Mouse (Mus musculus): ENCODE data around the gene Map3k13. TPM values are rescaled to one million over a fixed set of nuclear protein-coding genes. Genes with fewer than 3 reads are reported as not detected.

Map3k13 gene
- polyA plus RNA-seq, 1 experiment: 0.49 TPM

- Histone ChIP-seq H3K36me3 (ENCODE audit: control insufficient read depth, insufficient read depth, low read length) (no peaks in the 10 kb centered on the region), H3K27me3 (ENCODE audit: control insufficient read depth, insufficient read depth, low read length) (no peaks in the 10 kb centered on the region), H3K4me3 (ENCODE audit: control insufficient read depth, low read depth, low read length) (no peak overlapping the region), H3K4me1 (ENCODE audit: control insufficient read depth, insufficient read depth, low read length) (no peaks in the 10 kb centered on the region; the same call in 1 of the 2 replicates), H3K27ac (ENCODE audit: control insufficient read depth, insufficient read depth, low read depth, low read length) (no peak overlapping the region)
- TF ChIP-seq CTCF (IDR thresholded peaks at IDR 0.05; ENCODE audit: control insufficient read depth, insufficient read depth, insufficient replicate concordance, low read depth, low read length) (no peak), POLR2A (IDR thresholded peaks at IDR 0.05; ENCODE audit: control insufficient read depth, low read depth, low read length) (no peak)
Measured at GRCm38 (mm10) chr16:21813164-21813834, 19.2 kb downstream of the Map3k13 start.

GRCm38 (mm10) chr16:21814861-21815668, 20.9 kb downstream of the Map3k13 start:
- TF ChIP-seq CTCF (IDR thresholded peaks at IDR 0.05; ENCODE audit: control insufficient read depth, insufficient read depth, insufficient replicate concordance, low read depth, low read length) (no peak), POLR2A (IDR thresholded peaks at IDR 0.05; ENCODE audit: control insufficient read depth, low read depth, low read length) (no peak)
- no peak overlapping the region for H3K4me3 ChIP-seq (ENCODE audit: control insufficient read depth, low read depth, low read length)
- H3K36me3 ChIP-seq (ENCODE audit: control insufficient read depth, insufficient read depth, low read length): no peaks in the 10 kb centered on the region
- H3K27ac ChIP-seq (ENCODE audit: control insufficient read depth, insufficient read depth, low read depth, low read length): no peak overlapping the region
- H3K27me3 ChIP-seq (ENCODE audit: control insufficient read depth, insufficient read depth, low read length): no peaks in the 10 kb centered on the region
- H3K4me1 ChIP-seq (ENCODE audit: control insufficient read depth, insufficient read depth, low read length): no peaks in the 10 kb centered on the region; the same call in 1 of the 2 replicates

- H3K27me3 ChIP-seq (ENCODE audit: control insufficient read depth, insufficient read depth, low read length): no peaks in the 10 kb centered on the region
- TF ChIP-seq POLR2A (IDR thresholded peaks at IDR 0.05; ENCODE audit: control insufficient read depth, low read depth, low read length): no peak
- no peak for TF ChIP-seq CTCF (IDR thresholded peaks at IDR 0.05; ENCODE audit: control insufficient read depth, insufficient read depth, insufficient replicate concordance, low read depth, low read length)
- no peak overlapping the region for H3K4me3 ChIP-seq (ENCODE audit: control insufficient read depth, low read depth, low read length)
- H3K4me1 ChIP-seq (ENCODE audit: control insufficient read depth, insufficient read depth, low read length): no peaks in the 10 kb centered on the region; the same call in 1 of the 2 replicates
- H3K36me3 ChIP-seq (ENCODE audit: control insufficient read depth, insufficient read depth, low read length): no peaks in the 10 kb centered on the region
- no peak overlapping the region for H3K27ac ChIP-seq (ENCODE audit: control insufficient read depth, insufficient read depth, low read depth, low read length)
Measured at GRCm38 (mm10) chr16:21815669-21816010, 21.5 kb downstream of the Map3k13 start.

GRCm38 (mm10) chr16:21818132-21818531, 24.0 kb downstream of the Map3k13 start:
- TF ChIP-seq POLR2A (IDR thresholded peaks at IDR 0.05; ENCODE audit: control insufficient read depth, low read depth, low read length): no peak
- H3K36me3 ChIP-seq (ENCODE audit: control insufficient read depth, insufficient read depth, low read length): no peaks in the 10 kb centered on the region
- H3K4me1 ChIP-seq (ENCODE audit: control insufficient read depth, insufficient read depth, low read length): no peaks in the 10 kb centered on the region; the same call in 1 of the 2 replicates
- H3K27me3 ChIP-seq (ENCODE audit: control insufficient read depth, insufficient read depth, low read length): no peaks in the 10 kb centered on the region
- no peak overlapping the region for H3K4me3 ChIP-seq (ENCODE audit: control insufficient read depth, low read depth, low read length)
- H3K27ac ChIP-seq (ENCODE audit: control insufficient read depth, insufficient read depth, low read depth, low read length): no peak overlapping the region

- Histone ChIP-seq H3K27ac (ENCODE audit: control insufficient read depth, insufficient read depth, low read depth, low read length) (no peak overlapping the region), H3K27me3 (ENCODE audit: control insufficient read depth, insufficient read depth, low read length) (no peaks in the 10 kb centered on the region), H3K36me3 (ENCODE audit: control insufficient read depth, insufficient read depth, low read length) (no peaks in the 10 kb centered on the region), H3K4me1 (ENCODE audit: control insufficient read depth, insufficient read depth, low read length) (no peaks in the 10 kb centered on the region; the same call in 1 of the 2 replicates), H3K4me3 (ENCODE audit: control insufficient read depth, low read depth, low read length) (no peak overlapping the region)
- TF ChIP-seq POLR2A (IDR thresholded peaks at IDR 0.05; ENCODE audit: control insufficient read depth, low read depth, low read length) (no peak), CTCF (IDR thresholded peaks at IDR 0.05; ENCODE audit: control insufficient read depth, insufficient read depth, insufficient replicate concordance, low read depth, low read length) (no peak)
Measured at GRCm38 (mm10) chr16:21818629-21819028, 24.5 kb downstream of the Map3k13 start.

- Histone ChIP-seq H3K36me3 (ENCODE audit: control insufficient read depth, insufficient read depth, low read length) (no peaks in the 10 kb centered on the region), H3K27ac (ENCODE audit: control insufficient read depth, insufficient read depth, low read depth, low read length) (no peak overlapping the region), H3K4me1 (ENCODE audit: control insufficient read depth, insufficient read depth, low read length) (peaks cover 3% of the 10 kb centered on the region; the same call in 1 of the 2 replicates), H3K4me3 (ENCODE audit: control insufficient read depth, low read depth, low read length) (no peak overlapping the region), H3K27me3 (ENCODE audit: control insufficient read depth, insufficient read depth, low read length) (no peaks in the 10 kb centered on the region)
- no peak for TF ChIP-seq POLR2A (IDR thresholded peaks at IDR 0.05; ENCODE audit: control insufficient read depth, low read depth, low read length)
- no peak for TF ChIP-seq CTCF (IDR thresholded peaks at IDR 0.05; ENCODE audit: control insufficient read depth, insufficient read depth, insufficient replicate concordance, low read depth, low read length)
Measured at GRCm38 (mm10) chr16:21825612-21826031, 31.5 kb downstream of the Map3k13 start.

GRCm38 (mm10) chr16:21827153-21827552, 33.0 kb downstream of the Map3k13 start:
- peaks cover 3% of the 10 kb centered on the region; the same call in 1 of the 2 replicates for H3K4me1 ChIP-seq (ENCODE audit: control insufficient read depth, insufficient read depth, low read length)
- H3K4me3 ChIP-seq (ENCODE audit: control insufficient read depth, low read depth, low read length): no peak overlapping the region
- TF ChIP-seq POLR2A (IDR thresholded peaks at IDR 0.05; ENCODE audit: control insufficient read depth, low read depth, low read length): no peak
- TF ChIP-seq CTCF (IDR thresholded peaks at IDR 0.05; ENCODE audit: control insufficient read depth, insufficient read depth, insufficient replicate concordance, low read depth, low read length): no peak
- no peaks in the 10 kb centered on the region for H3K36me3 ChIP-seq (ENCODE audit: control insufficient read depth, insufficient read depth, low read length)
- H3K27me3 ChIP-seq (ENCODE audit: control insufficient read depth, insufficient read depth, low read length): no peaks in the 10 kb centered on the region
- no peak overlapping the region for H3K27ac ChIP-seq (ENCODE audit: control insufficient read depth, insufficient read depth, low read depth, low read length)
